Mouse (Mus musculus) embryonic fibroblast, embryonic 13.5 days (primary cell): ENCODE results near the gene Vat1l. TPM values are rescaled to one million over a fixed set of nuclear protein-coding genes. Genes with fewer than 3 reads are reported as not detected.

Experiments used
- H3K27ac ChIP-seq: 2 replicates; pipeline ENCODE4 v1.5.1; 2012; ENCODE audit warnings: low read length, control low read depth, inconsistent platforms; ENCODE audit not compliant: insufficient read depth
- H3K4me1 ChIP-seq: 2 replicates; pipeline ENCODE4 v1.6.1; 2011; ENCODE audit warnings: low read length; ENCODE audit not compliant: control insufficient read depth, insufficient read depth
- H3K4me3 ChIP-seq: 2 replicates; pipeline ENCODE4 v1.5.1; 2011; ENCODE audit warnings: mild to moderate bottlenecking, control low read depth, low read length; ENCODE audit not compliant: insufficient read depth
- CTCF ChIP-seq: IDR thresholded peaks from 2 replicates; pipeline ENCODE4 v1.5.1; 2011; ENCODE audit warnings: mild to moderate bottlenecking, control low read depth, low read length, moderate library complexity, borderline replicate concordance; ENCODE audit not compliant: insufficient read depth
- POLR2A ChIP-seq: IDR thresholded peaks from 2 replicates; pipeline ENCODE4 v1.6.1; 2011; ENCODE audit warnings: low read depth, mild to moderate bottlenecking, control low read depth, low read length, moderate library complexity
- polyA plus RNA-seq: library from polyadenylated mRNA; stranded (reverse); fragments of >200 nt; gene quantifications from 2 replicates; pipeline ENCODE4 v1.2.4, GENCODE M21; 2011; ENCODE audit warnings: low read depth; ENCODE audit not compliant: missing spikeins, insufficient read length

Gene Vat1l
- polyA plus RNA-seq, 1 experiment: 3.2 TPM

- no peak overlapping the region for H3K27ac ChIP-seq
- no peak overlapping the region for H3K4me3 ChIP-seq
- TF ChIP-seq CTCF: no peak
- TF ChIP-seq POLR2A: no peak
- H3K4me1 ChIP-seq: no peaks in the 10 kb centered on the region
These were observed 178.8 kb downstream of the Vat1l start for GRCm38 (mm10) chr8:114384189-114384588.

GRCm38 (mm10) chr8:114387494-114387893 lies 182.1 kb downstream of the Vat1l start:
- Histone ChIP-seq H3K4me1 (no peaks in the 10 kb centered on the region), H3K4me3 (no peak overlapping the region), H3K27ac (no peak overlapping the region)
- no peak for TF ChIP-seq POLR2A
- no peak for TF ChIP-seq CTCF

DNA sequence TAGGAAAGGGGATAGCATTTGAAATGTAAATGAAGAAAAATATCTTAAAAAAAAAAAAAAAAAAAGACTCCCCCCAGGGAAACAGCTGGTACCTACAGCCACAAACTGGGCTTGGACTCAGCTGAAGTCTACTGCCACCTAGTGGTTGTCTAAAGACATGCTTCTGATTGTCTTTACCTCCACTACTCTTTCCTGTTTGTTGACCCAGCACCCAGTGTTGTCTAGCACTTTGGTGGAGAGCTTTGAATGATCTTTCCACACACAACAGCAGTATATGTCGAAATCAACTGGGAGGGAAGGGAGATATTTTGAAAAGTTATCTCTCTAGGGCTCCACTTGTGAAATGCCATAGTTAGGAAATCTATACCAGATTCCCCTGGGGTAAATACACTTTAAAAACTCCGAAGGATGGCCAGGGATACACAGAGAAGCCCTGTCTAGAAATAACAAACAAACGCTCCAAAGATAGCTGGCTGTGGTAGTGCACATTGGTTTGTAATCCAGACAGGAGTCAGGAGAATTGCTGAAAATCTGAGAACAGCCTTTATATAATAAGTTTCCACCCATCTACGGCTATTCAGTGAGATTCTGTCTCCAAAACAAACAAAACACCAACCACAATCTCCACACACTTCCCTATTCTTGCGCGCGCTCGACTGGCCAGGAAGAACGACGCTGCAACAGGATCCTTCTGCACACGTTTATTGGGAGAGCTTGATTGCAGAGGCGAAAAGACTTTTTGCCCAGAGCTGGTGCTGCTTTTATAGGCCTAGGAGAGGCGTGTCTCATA lies 185.2 kb downstream of the Vat1l start:
- no peak overlapping the region for H3K4me3 ChIP-seq
- H3K4me1 ChIP-seq: no peaks in the 10 kb centered on the region
- H3K27ac ChIP-seq: no peak overlapping the region
- no peak for TF ChIP-seq POLR2A
- TF ChIP-seq CTCF: no peak

- TF ChIP-seq CTCF: no peak
- TF ChIP-seq POLR2A: no peak
These were observed 192.9 kb downstream of the Vat1l start for GRCm38 (mm10) chr8:114398326-114398725.

GRCm38 (mm10) chr8:114399273-114399672 lies 193.9 kb downstream of the Vat1l start:
- no peaks in the 10 kb centered on the region for H3K4me1 ChIP-seq
- no peak overlapping the region for H3K27ac ChIP-seq
- H3K4me3 ChIP-seq: no peak overlapping the region
- TF ChIP-seq POLR2A: no peak
- TF ChIP-seq CTCF: no peak

More at GRCm38 (mm10) chr8:114398326-114398725, 192.9 kb downstream of the Vat1l start:
- Histone ChIP-seq H3K4me3 (no peak overlapping the region), H3K4me1 (no peaks in the 10 kb centered on the region), H3K27ac (no peak overlapping the region)

DNA sequence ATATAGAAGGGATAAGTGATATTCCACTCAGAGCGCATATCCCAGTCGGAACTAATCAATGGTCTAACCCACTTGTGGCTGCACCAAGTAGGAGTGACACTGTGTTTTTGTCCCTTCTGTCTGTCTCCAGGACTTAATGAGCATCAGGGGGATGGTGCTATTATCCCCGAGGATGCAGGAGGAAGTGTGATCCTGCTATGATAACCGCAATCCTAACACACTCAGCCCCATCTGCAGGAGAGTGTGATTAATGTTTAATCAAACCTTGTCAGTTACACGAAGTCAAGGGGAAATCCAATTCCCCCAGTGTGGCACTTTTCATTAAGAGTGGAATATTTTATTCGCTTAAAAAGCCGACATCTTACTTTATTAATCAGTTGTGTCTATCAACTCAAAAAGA lies 196.3 kb downstream of the Vat1l start:
- TF ChIP-seq CTCF (no peak), POLR2A (no peak)
- H3K4me3 ChIP-seq: no peak overlapping the region
- H3K4me1 ChIP-seq: no peaks in the 10 kb centered on the region
- H3K27ac ChIP-seq: no peak overlapping the region

DNA sequence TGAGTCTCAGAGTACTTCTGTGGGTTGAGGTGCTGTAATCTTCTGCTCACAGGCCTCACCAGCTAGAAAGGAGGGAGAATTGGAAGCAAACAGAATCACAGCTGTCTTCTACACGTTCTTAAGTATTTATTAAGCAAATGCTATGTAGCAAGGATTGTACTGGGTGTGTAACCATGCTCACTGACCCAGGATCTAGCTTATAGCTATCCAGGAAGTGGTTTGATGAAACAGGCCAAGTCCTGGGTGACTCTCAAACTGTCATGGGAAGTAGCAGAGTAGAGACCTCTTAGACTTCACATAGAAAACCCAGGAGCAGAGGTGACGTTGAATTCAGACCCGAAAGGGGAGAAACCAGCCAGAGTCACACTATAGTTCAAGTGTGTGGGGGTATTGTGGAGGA lies 206.0 kb downstream of the Vat1l start:
- Histone ChIP-seq H3K4me3 (no peak overlapping the region), H3K4me1 (no peaks in the 10 kb centered on the region), H3K27ac (no peak overlapping the region)
- no peak for TF ChIP-seq POLR2A
- TF ChIP-seq CTCF: no peak

- H3K4me1 ChIP-seq: no peaks in the 10 kb centered on the region
- H3K27ac ChIP-seq: no peak within 1 kb of the TSS
- H3K4me3 ChIP-seq: no peak within 1 kb of the TSS
- TF ChIP-seq CTCF (no peak), POLR2A (no peak)
These were observed 212.4 kb downstream of the Vat1l start, which contains the start of gene Clec3a for GRCm38 (mm10) chr8:114417786-114418185. Clec3a (plus strand) TSS chr8:114418086.

DNA sequence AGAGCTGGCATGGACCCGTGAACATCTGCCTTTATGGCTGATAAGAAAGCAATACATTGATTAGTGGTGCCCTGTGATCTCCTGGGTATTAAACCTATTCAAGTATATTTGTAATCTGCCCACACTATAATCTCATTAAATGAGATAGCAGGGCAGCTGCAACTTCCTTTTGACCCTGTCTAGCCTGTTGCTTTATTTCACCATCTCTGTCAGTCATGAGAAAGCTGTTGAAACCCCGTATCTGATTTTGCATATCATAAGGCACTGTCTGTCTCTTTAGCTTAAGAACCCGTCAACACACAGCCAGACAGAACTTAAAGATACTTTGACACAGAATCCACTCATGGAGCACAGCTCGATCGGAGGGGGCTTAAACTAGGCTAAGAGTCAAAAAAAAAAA lies 213.1 kb downstream of the Vat1l start:
- Histone ChIP-seq H3K4me3 (no peak overlapping the region), H3K4me1 (no peaks in the 10 kb centered on the region), H3K27ac (no peak overlapping the region)
- TF ChIP-seq CTCF (no peak), POLR2A (no peak)

DNA sequence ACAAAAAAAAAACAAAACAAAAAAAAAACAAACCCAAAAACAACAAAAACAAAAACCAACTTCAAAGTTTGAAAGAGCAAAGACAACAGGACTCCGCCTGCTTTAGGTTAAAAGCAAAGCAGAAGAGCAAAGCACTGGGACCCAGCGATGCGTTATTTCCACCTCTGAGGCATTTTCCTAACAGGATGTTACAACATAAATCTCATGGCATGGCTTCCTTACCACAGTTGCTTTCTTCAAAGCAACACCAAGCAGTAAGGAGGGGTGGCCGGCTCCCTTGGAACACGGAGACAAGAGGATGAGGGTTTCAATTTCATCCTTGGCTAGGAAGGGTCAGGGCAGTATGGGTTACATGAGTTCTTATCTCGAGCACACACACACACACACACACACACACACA lies 213.5 kb downstream of the Vat1l start:
- TF ChIP-seq POLR2A (no peak), CTCF (no peak)
- H3K27ac ChIP-seq: no peak overlapping the region
- no peak overlapping the region for H3K4me3 ChIP-seq
- H3K4me1 ChIP-seq: no peaks in the 10 kb centered on the region
